Mouse (Mus musculus) E14TG2a.4 (cell line): ENCODE data around the gene Fads1.

Experiments
- CTCF ChIP-seq: conservative IDR thresholded peaks from 2 replicates; pipeline ENCODE4 v1.5.1; 2014; ENCODE audit warnings: low read length
- NANOG ChIP-seq: IDR thresholded peaks from 2 replicates; pipeline ENCODE4 v1.6.1; 2014; ENCODE audit warnings: borderline replicate concordance, low read length, mixed read lengths
- POU5F1 ChIP-seq: IDR thresholded peaks from 2 replicates; pipeline ENCODE4 v1.6.1; 2014; ENCODE audit warnings: low read length, borderline replicate concordance

GRCm38 (mm10) chr19:10170466-10170865 lies 12.2 kb upstream of the Fads1 start:
- no peak for TF ChIP-seq CTCF
- no peak for TF ChIP-seq NANOG
- TF ChIP-seq POU5F1: no peak
